Mouse (Mus musculus) forebrain, embryonic 16.5 days (tissue): Measurements from ENCODE around the gene Acads. TPM values are rescaled to one million over a fixed set of nuclear protein-coding genes. Genes with fewer than 3 reads are reported as not detected.

Source experiments
- ATAC-seq: fragments of 200-750 bp; cut with Nextera tagmentation; 2 replicates; pipeline ENCODE4 v1.8.0; 2017; ENCODE audit warnings: mild to moderate bottlenecking, moderate library complexity
- H3K27ac ChIP-seq: fragments of 300-500 bp; sonication (generic); 2 replicates; pipeline ENCODE4 v1.5.1; 2014; ENCODE audit warnings: low read length, control low read depth
- H3K27me3 ChIP-seq: fragments of 300-500 bp; sonication (generic); replicated peaks from 2 replicates; pipeline ENCODE4 v1.6.1; 2014; ENCODE audit warnings: low read length; ENCODE audit not compliant: control insufficient read depth, insufficient read depth
- H3K36me3 ChIP-seq: fragments of 300-500 bp; sonication (generic); 2 replicates; pipeline ENCODE4 v1.6.1; 2014; ENCODE audit not compliant: control insufficient read depth, insufficient read depth
- H3K4me1 ChIP-seq: fragments of 300-500 bp; sonication (generic); replicated peaks from 2 replicates; pipeline ENCODE4 v1.6.1; 2014; ENCODE audit warnings: low read length; ENCODE audit not compliant: control insufficient read depth, insufficient read depth
- H3K4me2 ChIP-seq: fragments of 300-500 bp; sonication (generic); 2 replicates; pipeline ENCODE4 v1.6.1; 2014; ENCODE audit warnings: mild to moderate bottlenecking, low read length, control low read depth
- H3K4me3 ChIP-seq: fragments of 300-500 bp; sonication (generic); replicated peaks from 2 replicates; pipeline ENCODE4 v1.5.1; 2014; ENCODE audit warnings: mild to moderate bottlenecking, low read length, control low read depth
- H3K9ac ChIP-seq: fragments of 300-500 bp; sonication (generic); replicated peaks from 2 replicates; pipeline ENCODE4 v1.6.1; 2014; ENCODE audit warnings: low read depth, low read length, control low read depth
- H3K9me3 ChIP-seq: fragments of 300-500 bp; sonication (generic); 2 replicates; pipeline ENCODE4 v1.6.1; 2016; ENCODE audit warnings: low read length; ENCODE audit not compliant: control insufficient read depth
- WGBS: fragments of 180-500 bp; shearing (Covaris S2); extraction: QIAGEN DNeasy Blood & Tissue Kit; methylation state at CpG from one replicate; pipeline ENCODE4 v1.1.7; 2014; 5-methylcytosine and 5-hydroxymethylcytosine counted together
- polyA plus RNA-seq: library from polyadenylated mRNA; unstranded; fragments of >200 nt; fragmentation: Nextera tagmentation; extraction: Ambion mirVana; gene quantifications from 2 replicates; pipeline ENCODE4 v1.2.1, GENCODE M21; 2015

The Acads gene
- polyA plus RNA-seq, 1 experiment from 2014 or later: 18.0 TPM

DNA sequence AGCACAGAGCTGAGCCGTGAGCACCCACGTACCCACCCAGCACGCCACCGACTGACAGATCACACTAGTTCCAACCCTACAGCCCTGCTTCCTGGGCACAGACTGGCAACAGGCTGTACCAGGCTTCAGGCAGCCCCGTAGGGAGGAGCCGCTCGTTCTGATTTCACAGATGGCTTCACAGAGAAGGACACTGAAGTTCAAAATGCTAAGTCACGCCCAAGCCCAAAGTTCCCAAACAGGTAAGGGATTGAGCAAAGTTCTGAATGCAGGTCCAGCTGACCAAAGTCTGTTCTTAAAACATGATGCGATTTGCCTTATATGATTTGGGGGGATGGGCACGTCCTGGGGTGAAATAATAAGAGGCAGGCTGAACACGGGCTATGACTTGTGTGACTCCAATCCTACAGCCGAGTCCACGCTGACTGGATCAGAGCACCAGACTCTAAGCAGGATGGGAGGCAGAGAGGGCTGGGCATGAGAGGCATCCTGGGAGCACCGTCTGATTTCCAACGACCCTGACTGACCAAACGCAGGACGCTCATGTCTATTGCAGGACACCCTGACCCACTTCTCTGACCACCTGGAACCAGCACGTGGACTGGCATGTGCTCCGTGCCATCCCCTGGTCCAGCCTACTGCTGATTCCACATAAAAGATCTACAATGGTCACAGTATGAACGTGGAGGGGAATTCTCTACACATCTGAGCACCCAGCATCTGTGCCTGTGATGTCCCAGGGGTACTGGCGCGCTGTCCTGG lies 8.5 kb upstream of the Acads start:
- 92% methylated on average over 22 of the region's 22 CpGs for WGBS
- ATAC-seq: no peak
- H3K36me3 ChIP-seq: peaks cover 9% of the 10 kb centered on the region; the same call in 1 of the 2 replicates

DNA sequence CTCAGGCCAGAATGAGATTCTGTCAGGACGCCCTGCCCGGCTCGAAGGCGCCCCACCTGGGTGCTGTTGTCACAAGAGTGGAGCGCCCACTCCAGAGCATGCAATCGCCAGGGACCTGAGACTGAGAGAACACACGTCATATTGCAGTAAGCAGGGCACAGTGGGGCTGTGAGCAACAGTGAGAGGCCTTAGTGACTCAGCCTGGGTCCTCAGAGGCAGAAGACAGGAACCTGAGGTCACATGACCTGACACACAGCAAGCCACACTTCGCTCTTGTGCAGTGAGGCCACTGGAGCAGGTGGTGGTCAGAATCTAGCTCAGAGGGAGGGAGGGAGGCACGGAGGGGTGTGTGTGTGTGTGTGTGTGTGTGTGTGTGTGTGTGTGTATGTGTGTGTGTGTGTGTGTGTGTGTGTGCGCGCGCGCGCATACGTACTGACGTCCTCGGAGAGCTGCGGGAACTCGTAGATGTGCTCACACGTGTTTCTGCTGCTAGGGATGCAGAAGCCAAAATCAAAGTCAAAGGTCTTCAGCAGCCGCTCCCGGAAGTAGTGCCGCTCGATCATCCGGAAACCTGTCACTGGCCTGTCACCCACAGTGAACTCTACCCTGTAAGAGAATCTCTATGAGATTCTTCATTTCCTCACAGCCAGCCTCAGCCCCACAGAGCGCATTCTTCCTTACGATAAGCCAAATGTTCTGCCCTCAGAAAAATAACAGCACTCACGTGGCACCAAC lies 7.6 kb upstream of the Acads start:
- 91% methylated on average over 28 of the region's 28 CpGs for WGBS
- Histone ChIP-seq H3K4me2 (no peak overlapping the region), H3K27me3 (no peaks in the 10 kb centered on the region), H3K4me3 (no peak overlapping the region), H3K9ac (no peak overlapping the region), H3K9me3 (no peaks in the 10 kb centered on the region), H3K27ac (no peak overlapping the region), H3K4me1 (peaks cover 7% of the 10 kb centered on the region), H3K36me3 (peaks cover 9% of the 10 kb centered on the region; the same call in 1 of the 2 replicates)
- ATAC-seq: no peak

More for the DNA sequence above, 8.5 kb upstream of the Acads start:
- Histone ChIP-seq H3K4me3 (no peak overlapping the region), H3K4me1 (peaks cover 9% of the 10 kb centered on the region), H3K27ac (no peak overlapping the region), H3K9me3 (no peaks in the 10 kb centered on the region), H3K4me2 (no peak overlapping the region), H3K27me3 (no peaks in the 10 kb centered on the region), H3K9ac (no peak overlapping the region)

DNA sequence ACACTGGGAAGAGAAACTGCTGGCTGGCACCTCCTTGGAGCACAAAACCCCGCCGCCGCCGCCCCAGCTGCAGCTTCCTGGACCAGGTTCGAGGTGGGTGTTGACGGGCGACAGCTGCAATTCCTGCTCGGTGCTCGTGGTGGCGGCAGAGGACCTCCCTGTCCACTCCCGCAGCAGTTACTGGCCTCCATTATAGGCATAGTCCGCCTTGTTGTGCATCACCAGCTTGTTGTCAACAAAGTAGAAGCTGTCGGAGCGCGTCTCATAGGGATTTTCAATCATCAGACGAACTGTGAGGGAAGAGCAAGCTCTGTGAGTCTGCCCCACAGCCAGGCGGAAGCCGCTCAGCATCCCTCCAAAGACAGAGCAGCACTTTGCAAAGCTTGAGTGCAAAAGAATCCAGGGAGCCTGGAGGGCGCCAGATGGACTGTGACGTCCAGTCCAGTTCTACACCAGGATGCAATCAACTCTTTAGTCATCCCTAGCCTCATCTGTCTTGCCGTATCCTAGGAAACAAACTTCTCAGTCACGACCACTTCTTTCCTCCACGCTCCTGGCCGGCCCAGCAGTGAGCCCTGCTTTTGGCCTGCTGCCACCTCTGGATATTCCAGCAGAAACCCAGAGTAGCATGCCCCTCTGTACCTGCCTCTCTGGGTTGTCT lies 6.2 kb upstream of the Acads start:
- Histone ChIP-seq H3K4me2 (no peak overlapping the region), H3K36me3 (peaks cover 9% of the 10 kb centered on the region; the same call in 1 of the 2 replicates)
- 15% methylated on average over 24 of the region's 24 CpGs for WGBS

DNA sequence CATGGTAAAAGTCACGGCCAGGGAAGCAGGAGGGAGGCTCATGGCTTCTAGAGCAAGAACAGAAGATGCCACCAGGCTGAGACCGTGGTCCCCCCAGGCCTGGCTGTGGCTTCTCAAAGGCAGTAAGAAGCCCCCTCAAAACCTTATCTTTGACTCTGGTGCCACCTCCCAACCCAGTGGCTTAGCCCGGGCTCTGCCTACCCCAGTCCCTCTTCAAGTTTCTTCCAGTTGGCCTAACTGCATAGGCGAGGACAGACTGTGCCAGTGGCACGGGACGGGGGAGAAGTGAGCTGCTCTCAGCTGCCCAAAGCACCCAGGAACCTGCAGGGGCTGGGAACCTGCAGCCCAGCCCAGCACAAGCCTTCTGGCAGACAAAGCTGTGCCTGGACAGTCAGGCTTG lies 5.5 kb upstream of the Acads start:
- Histone ChIP-seq H3K27me3 (no peaks in the 10 kb centered on the region), H3K4me2 (no peak overlapping the region), H3K4me3 (no peak overlapping the region), H3K9me3 (no peaks in the 10 kb centered on the region), H3K27ac (no peak overlapping the region), H3K36me3 (peaks cover 9% of the 10 kb centered on the region; the same call in 1 of the 2 replicates), H3K4me1 (peaks cover 9% of the 10 kb centered on the region), H3K9ac (no peak overlapping the region)
- ATAC-seq: 0 out of 2 replicates have a peak, but pooled peaks have one; percentile 22
- 96% methylated on average over 6 of the region's 6 CpGs for WGBS

More for the DNA sequence above, 6.2 kb upstream of the Acads start:
- peak overlapping the region; percentile 4 for H3K27ac ChIP-seq
- no peaks in the 10 kb centered on the region for H3K9me3 ChIP-seq
- H3K9ac ChIP-seq: no peak overlapping the region
- no peaks in the 10 kb centered on the region for H3K27me3 ChIP-seq
- peak; percentile 87 for ATAC-seq
- peaks cover 9% of the 10 kb centered on the region for H3K4me1 ChIP-seq
- no peak overlapping the region for H3K4me3 ChIP-seq

DNA sequence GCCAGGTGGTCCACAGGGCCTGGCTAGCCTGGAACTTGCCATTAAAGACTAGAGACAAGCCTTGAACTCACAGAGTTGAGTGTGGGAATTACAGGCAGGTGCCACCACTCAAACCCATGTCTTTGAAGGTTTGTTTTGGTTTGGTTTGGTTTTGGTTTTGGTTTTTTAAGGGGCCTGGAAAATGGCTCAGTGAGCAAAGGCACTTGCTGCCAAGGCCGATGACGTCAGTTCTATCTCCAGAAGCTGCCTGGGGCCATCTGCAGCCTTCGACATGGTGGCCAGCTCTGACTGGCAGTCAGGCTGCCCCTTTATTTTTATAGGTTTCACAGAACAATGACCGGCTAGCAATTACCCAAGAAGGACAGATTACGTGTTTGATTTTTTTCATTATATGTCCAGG lies 1.8 kb upstream of the Acads start:
- Histone ChIP-seq H3K9ac (no peak overlapping the region), H3K36me3 (0 out of 2 replicates have a peak, but pooled peaks cover 2% of the 10 kb centered on the region), H3K4me2 (no peak overlapping the region), H3K9me3 (no peaks in the 10 kb centered on the region), H3K27me3 (no peaks in the 10 kb centered on the region), H3K4me3 (no peak overlapping the region), H3K4me1 (peaks cover 18% of the 10 kb centered on the region), H3K27ac (no peak overlapping the region)
- 48% methylated on average over 5 of the region's 5 CpGs for WGBS
- ATAC-seq: no peak

DNA sequence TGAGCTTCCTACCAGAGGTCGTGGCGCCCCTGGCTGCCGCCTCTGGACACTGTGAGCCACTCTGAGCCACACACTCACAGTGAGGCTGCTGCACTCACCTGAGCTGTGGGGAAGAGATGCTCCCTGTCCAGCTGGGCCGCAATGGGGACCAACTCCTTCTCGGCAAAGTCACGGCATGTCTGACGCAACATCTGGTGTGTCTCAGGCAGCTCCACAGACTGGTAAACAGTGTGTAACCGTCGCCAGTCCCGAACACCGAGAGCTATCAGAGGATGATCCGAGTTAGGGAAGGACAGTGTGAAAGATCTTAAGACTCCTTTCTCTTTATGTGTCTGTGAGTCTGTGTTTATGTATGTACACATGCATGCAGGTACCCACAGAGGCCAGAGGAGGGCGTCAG lies 1.7 kb downstream of the Acads start:
- no peak overlapping the region for H3K27ac ChIP-seq
- no peak overlapping the region for H3K4me3 ChIP-seq
- no peaks in the 10 kb centered on the region for H3K9me3 ChIP-seq
- 90% methylated on average over 13 of the region's 13 CpGs for WGBS
- H3K9ac ChIP-seq: no peak overlapping the region
- no peak for ATAC-seq
- peaks cover 11% of the 10 kb centered on the region for H3K4me1 ChIP-seq
- H3K36me3 ChIP-seq: no peaks in the 10 kb centered on the region
- H3K27me3 ChIP-seq: no peaks in the 10 kb centered on the region
- H3K4me2 ChIP-seq: no peak overlapping the region

DNA sequence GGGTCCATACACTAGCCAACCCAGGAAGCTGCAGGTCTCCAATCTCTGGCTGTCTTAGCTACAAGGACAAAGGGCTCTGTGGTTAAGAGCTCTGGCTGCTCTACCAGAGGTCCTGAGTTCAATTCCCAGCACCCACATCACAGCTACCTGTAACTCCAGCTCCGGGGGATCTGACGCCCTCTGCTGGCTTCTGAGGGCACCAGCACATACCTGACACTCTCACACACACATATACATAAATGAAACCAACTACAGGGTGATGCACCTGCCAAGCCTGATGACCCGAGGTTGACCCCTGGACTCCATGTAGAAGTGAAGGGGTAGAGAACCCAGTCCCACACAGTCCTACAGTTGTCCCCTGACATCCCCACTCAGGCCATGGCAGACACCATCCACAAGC lies 2.7 kb downstream of the Acads start:
- Histone ChIP-seq H3K9me3 (no peaks in the 10 kb centered on the region), H3K9ac (no peak overlapping the region), H3K4me3 (no peak overlapping the region), H3K27me3 (no peaks in the 10 kb centered on the region), H3K4me1 (peaks cover 11% of the 10 kb centered on the region), H3K4me2 (no peak overlapping the region), H3K36me3 (no peaks in the 10 kb centered on the region), H3K27ac (no peak overlapping the region)
- no peak for ATAC-seq
- 93% methylated on average over 3 of the region's 3 CpGs for WGBS

DNA sequence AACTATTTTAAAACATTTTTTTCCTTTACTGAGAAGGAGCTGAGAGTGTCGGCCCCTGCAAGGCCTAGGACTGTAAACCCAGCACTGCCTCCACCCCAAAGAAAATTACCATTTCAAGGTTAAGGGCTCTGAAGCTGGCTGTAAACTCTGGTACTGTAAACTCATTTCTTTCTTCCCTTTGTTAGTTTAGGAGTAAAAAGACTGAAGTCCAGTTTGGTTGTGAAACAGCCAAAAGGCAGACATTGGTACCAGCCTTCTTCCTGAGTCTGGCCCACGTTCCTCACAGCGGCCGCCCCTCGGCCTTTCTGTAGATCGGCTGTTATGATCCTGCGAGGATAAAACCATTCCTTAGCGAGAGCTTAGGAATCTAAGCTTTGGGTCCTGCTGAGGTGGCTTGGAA lies 4.6 kb downstream of the Acads start:
- Histone ChIP-seq H3K4me1 (peaks cover 9% of the 10 kb centered on the region), H3K9me3 (no peaks in the 10 kb centered on the region), H3K27ac (no peak overlapping the region), H3K27me3 (no peaks in the 10 kb centered on the region), H3K4me3 (no peak overlapping the region), H3K9ac (no peak overlapping the region), H3K4me2 (no peak overlapping the region), H3K36me3 (no peaks in the 10 kb centered on the region)
- WGBS: 92% methylated on average over 8 of the region's 8 CpGs
- no peak for ATAC-seq

DNA sequence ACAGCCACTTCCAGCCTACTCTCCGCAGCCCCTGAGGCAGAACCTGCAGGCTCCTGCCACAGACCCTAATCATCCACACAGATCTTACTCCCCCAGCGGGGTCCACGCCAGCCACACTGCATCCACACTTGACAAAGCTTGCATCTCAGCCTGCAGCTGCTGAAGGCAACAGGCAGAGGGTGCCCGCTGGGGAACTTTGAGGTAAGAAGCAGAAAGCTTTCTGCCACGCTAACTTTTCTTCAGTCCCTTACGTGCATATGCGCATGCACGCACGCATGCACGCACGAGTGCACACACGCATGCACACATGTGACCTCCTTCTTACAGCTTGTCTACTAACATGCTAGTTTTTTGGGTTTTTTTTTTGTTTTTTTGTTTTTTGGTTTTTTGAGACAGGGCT lies 5.9 kb downstream of the Acads start:
- H3K4me3 ChIP-seq: no peak overlapping the region
- H3K27ac ChIP-seq: no peak overlapping the region
- no peaks in the 10 kb centered on the region for H3K9me3 ChIP-seq
- no peaks in the 10 kb centered on the region for H3K4me1 ChIP-seq
- H3K4me2 ChIP-seq: no peak overlapping the region
- H3K36me3 ChIP-seq: no peaks in the 10 kb centered on the region
- WGBS: 95% methylated on average over 12 of the region's 12 CpGs
- no peaks in the 10 kb centered on the region for H3K27me3 ChIP-seq
- no peak overlapping the region for H3K9ac ChIP-seq
- ATAC-seq: no peak
